Mouse (Mus musculus): ENCODE measurements around the gene Slc18a3.

DNA sequence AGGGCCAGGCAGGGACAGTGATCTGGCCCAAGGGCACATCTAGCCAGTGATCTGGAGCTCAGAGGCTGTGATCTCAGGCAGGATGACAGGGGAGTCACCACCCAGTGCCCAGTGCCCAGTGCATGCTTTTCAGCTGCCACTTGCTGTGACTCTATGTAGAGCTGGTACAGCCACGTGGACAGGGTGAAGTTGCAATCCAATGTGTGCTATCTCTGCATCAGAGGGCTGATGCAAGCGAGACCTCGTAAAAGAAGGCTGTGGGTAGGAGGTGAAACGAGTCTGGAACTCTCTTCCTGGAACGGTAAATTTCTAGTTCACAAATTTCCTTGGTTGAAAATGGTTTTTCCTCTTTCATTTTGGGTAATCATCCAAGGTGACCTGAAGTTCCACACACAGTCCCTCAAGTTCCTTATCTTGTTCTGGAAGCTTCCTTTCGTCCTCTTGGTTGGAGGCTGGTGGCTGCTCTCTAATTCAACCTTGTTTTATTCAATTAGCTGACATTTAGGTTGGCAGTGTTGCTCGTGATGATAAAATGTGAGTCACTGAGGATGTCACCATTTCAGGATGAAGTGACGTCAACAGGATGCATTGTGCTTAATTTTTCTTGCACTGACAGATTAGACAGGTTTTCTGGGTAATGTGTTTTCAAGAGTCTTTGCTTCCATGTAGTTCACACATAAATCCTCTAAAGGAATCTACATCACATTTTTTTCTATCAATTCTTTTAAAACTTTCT, 31.6 kb upstream of the Slc18a3 start:
- no peak for TF ChIP-seq CTCF (IDR thresholded peaks at IDR 0.05; ENCODE audit: borderline replicate concordance, extremely low read depth, insufficient read depth, insufficient read length)
- no peak for TF ChIP-seq POLR2A (IDR thresholded peaks at IDR 0.05; ENCODE audit: borderline replicate concordance, extremely low read depth, insufficient read depth, insufficient read length, poor library complexity, severe bottlenecking)

All from brain, embryonic 14.5 days (tissue).